Mouse (Mus musculus) megakaryocyte, embryonic 14.5 days (primary cell): ENCODE results near the gene Nfyc.

Experiments
- FLI1 ChIP-seq: IDR thresholded peaks from 2 replicates; pipeline ENCODE4 v1.6.1; 2012; ENCODE audit warnings: low read length, inconsistent platforms, mixed read lengths
- GATA1 ChIP-seq: IDR thresholded peaks from 3 replicates; pipeline ENCODE4 v1.6.1; 2012; ENCODE audit warnings: mixed read lengths, low read length, inconsistent platforms, borderline replicate concordance

DNA sequence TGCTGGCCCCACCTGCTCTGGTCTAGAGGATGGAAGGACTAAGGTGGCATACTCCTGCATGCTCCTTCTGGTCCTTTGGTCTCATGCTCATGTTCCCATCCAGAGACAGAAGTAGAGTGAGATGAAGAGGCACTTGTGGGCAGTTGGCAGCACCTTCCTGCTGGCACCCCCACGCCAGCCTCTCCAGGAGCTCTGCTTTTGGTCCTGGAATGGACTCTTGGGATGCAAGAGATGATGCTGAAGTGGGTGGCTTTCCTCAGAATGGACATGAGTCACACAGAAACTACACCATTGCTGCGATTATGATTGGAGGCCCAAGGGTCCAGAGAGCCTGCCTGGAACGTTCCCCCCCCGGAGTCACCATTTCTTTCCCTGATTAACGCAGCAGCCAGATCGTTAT, 17.5 kb upstream of the Nfyc start:
- TF ChIP-seq GATA1 (no peak), FLI1 (no peak)
